Mouse (Mus musculus): ENCODE measurements around the gene Hspa1b.

DNA sequence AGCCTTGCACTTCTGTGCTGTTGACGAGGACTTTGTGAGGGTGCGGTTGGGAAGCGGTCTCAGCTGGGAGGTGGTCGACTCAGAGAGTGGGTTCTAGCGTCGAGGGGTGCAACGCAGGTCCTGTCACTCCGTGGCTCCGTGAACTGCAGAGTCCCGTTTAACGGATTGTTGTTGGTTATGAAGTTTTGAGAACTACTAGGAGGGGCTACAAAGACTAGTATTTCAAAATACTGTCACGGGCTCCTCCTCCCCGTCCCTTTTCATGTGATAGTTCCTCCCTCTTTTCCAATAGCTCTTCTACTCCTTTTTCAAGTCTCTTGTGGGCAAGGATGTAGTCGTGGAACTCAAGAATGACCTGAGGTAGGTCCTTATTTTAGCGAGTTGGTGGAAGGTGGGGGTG is 23.3 kb upstream of the Hspa1b start:
- no peak for TF ChIP-seq CTCF (conservative IDR thresholded peaks at IDR 0.05; ENCODE audit: low read length)
- no peak for TF ChIP-seq POU5F1 (IDR thresholded peaks at IDR 0.05; ENCODE audit: borderline replicate concordance, low read length)
- no peak for TF ChIP-seq NANOG (IDR thresholded peaks at IDR 0.05; ENCODE audit: borderline replicate concordance, low read length)

Data from E14TG2a.4 (cell line).